Mouse (Mus musculus) stomach, postnatal 0 days (tissue): Measurements from ENCODE around the gene Olfr1414. TPM values are rescaled to one million over a fixed set of nuclear protein-coding genes. Genes with fewer than 3 reads are reported as not detected.

Experiments
- ATAC-seq: fragments of 200-750 bp; cut with Nextera tagmentation; 2 replicates; pipeline ENCODE4 v1.8.0; 2017; ENCODE audit not compliant: low FRiP score, low TSS enrichment
- DNase-seq: peaks from one replicate; pipeline ENCODE4 v3.0.0-alpha.2; 2016; ENCODE audit warnings: low spot score
- H3K27ac ChIP-seq: fragments of 300-500 bp; sonication (generic); replicated peaks from 2 replicates; pipeline ENCODE4 v1.5.1; 2014; ENCODE audit warnings: mild to moderate bottlenecking, control low read depth
- H3K27me3 ChIP-seq: fragments of 300-500 bp; sonication (generic); 2 replicates; pipeline ENCODE4 v1.6.1; 2014; ENCODE audit warnings: low read length; ENCODE audit not compliant: control insufficient read depth, insufficient read depth
- H3K36me3 ChIP-seq: fragments of 300-500 bp; sonication (generic); 2 replicates; pipeline ENCODE4 v1.6.1; 2014; ENCODE audit warnings: low read length, mixed read lengths; ENCODE audit not compliant: control insufficient read depth, insufficient read depth
- H3K4me1 ChIP-seq: fragments of 300-500 bp; sonication (generic); replicated peaks from 2 replicates; pipeline ENCODE4 v1.6.1; 2014; ENCODE audit warnings: antibody characterized with exemption; ENCODE audit not compliant: control insufficient read depth, insufficient read depth
- H3K4me2 ChIP-seq: fragments of 300-500 bp; sonication (generic); replicated peaks from 2 replicates; pipeline ENCODE4 v1.6.1; 2014; ENCODE audit warnings: low read depth, mild to moderate bottlenecking, control low read depth, moderate library complexity
- H3K4me3 ChIP-seq: fragments of 300-500 bp; sonication (generic); 2 replicates; pipeline ENCODE4 v1.5.1; 2014; ENCODE audit warnings: low read depth, low read length, control low read depth
- H3K9ac ChIP-seq: fragments of 300-500 bp; sonication (generic); 2 replicates; pipeline ENCODE4 v1.6.1; 2014; ENCODE audit warnings: mild to moderate bottlenecking, low read length, control low read depth, mixed read lengths
- H3K9me3 ChIP-seq: fragments of 300-500 bp; sonication (generic); 2 replicates; pipeline ENCODE4 v1.6.1; 2016; ENCODE audit warnings: low read length; ENCODE audit not compliant: control insufficient read depth
- CTCF ChIP-seq: IDR thresholded peaks from 2 replicates; pipeline ENCODE4 v1.5.1; 2016; ENCODE audit warnings: antibody characterized with exemption, low read depth, mild to moderate bottlenecking, moderate library complexity
- EP300 ChIP-seq: optimal IDR thresholded peaks from 2 replicates; pipeline ENCODE3; 2016; ENCODE audit warnings: antibody characterized with exemption
- WGBS: fragments of 180-500 bp; shearing (Covaris S2); extraction: QIAGEN DNeasy Blood & Tissue Kit; methylation state at CpG from one replicate; pipeline ENCODE4 v1.1.7; 2014; 5-methylcytosine and 5-hydroxymethylcytosine counted together
- microRNA-seq: library from miRNA; unstranded; fragments of <30 nt; microRNA quantifications from one replicate; pipeline ENCODE4, GENCODE M21; 2016
- polyA plus RNA-seq: library from polyadenylated mRNA; unstranded; fragments of >200 nt; fragmentation: Nextera tagmentation; extraction: Ambion mirVana; gene quantifications from 2 replicates; pipeline ENCODE4 v1.2.1, GENCODE M21; 2015

The Olfr1414 gene
- polyA plus RNA-seq, 1 experiment from 2014 or later: not detected

DNA sequence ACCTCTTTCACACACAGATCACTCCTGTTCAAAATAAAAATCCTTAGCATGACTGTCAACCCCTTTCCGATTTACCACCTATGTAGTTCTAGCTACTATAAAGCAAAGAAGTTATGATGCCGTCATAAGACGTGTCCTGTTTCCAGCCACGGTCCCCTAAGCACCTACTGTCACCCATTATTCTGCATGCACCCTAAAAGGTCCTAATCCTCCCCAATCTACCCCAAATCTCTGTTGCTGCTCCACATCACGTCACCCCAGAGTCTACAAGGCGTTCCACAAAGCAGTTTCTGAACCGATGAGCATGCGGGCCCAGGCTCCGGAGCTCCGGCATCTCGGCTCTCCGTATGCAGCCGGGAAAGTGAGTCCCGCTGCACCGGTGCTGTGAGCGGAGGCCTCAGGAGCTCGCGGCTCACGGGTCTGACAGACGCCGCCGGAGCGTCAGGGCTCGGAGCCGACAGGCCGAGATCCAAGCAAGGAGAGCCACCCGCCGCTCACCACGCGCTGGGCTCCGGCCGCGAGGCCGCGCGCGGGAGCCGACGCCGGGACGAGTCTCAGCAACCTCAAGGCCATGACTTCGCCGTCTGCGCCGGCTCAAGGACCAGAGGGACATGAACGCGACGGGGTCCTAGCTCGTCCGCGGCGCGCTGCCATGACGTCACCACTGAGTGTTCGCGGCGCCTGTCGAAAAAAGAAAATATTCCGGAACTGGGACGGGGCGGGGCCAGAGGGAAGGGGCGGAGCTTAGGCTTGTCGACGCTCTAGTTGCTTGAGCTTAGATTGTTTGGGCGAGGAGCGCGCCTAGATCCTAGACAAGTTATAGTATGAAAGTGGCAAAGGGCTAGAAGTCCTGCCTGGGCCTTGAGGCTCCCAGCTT lies 45.1 kb downstream of the Olfr1414 start, which contains the start of gene Ndufa10:
Gene Ndufa10, minus strand, starts transcription at position 696 of the 877 bp plus-strand sequence.
- peak; percentile 97 for DNase-seq
- H3K4me3 ChIP-seq: peak within 1 kb of the TSS; percentile 96

DNA sequence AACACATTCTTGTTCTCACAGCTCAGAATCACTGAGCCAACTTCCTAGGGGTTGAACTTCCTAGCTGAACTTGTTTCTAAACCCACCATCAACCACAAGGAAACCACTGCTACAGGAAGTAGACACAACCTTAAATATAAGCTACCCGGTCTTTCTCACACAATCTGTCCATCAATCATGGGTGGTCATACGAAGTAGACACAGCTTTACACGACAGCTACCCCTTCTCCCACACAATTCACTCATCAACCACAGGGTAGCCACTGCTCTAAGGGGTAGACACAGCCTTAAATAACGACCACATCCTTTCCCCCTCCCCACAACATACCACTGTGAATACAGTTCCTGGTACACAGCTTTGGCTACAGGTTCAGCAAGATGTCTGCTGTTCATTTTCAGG lies 49.6 kb downstream of the Olfr1414 start:
- no peak for TF ChIP-seq CTCF
- no peak for TF ChIP-seq EP300
- H3K9ac ChIP-seq: no peak overlapping the region
- H3K4me3 ChIP-seq: no peak overlapping the region
- ATAC-seq: no peak
- no peaks in the 10 kb centered on the region for H3K27me3 ChIP-seq
- H3K4me2 ChIP-seq: no peak overlapping the region
- WGBS: 82% methylated on average over 4 of the region's 4 CpGs
- peaks cover 28% of the 10 kb centered on the region for H3K36me3 ChIP-seq
- no peak overlapping the region for H3K27ac ChIP-seq
- DNase-seq: no peak
- H3K9me3 ChIP-seq: no peaks in the 10 kb centered on the region
- H3K4me1 ChIP-seq: no peaks in the 10 kb centered on the region

More for the DNA sequence above, 45.1 kb downstream of the Olfr1414 start, which contains the start of gene Ndufa10:
- Histone ChIP-seq H3K9ac (peak within 1 kb of the TSS; percentile 97), H3K4me2 (peak within 1 kb of the TSS; percentile 95), H3K4me1 (0 out of 2 replicates have a peak, but pooled peaks cover 2% of the 10 kb centered on the region), H3K27ac (peak within 1 kb of the TSS; percentile 84), H3K9me3 (no peaks in the 10 kb centered on the region), H3K36me3 (peaks cover 3% of the 10 kb centered on the region; the same call in 1 of the 2 replicates), H3K27me3 (no peaks in the 10 kb centered on the region)
- TF ChIP-seq CTCF (no peak), EP300 (no peak)
- ATAC-seq: peak; percentile 95
- under 1% methylated on average over 67 of the region's 67 CpGs for WGBS

DNA sequence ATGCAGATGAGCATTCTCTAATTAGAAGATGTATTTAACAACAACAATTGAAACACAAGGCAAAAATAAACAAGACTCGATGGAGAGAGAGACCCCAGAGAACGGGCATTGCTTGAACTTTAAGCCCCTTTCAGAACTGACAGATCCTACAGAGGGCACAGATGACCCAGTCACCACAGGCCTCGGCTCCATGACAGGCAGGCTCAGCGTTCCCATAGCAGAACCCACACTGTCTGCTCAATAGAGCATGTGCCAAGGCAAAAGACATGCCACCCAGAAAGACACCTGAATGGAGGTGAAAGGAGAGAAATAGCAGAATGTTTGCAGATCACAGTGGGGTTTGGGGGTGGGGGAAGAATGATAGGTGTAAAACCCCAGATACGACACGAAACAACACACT lies 60.0 kb downstream of the Olfr1414 start:
- no peaks in the 10 kb centered on the region for H3K27me3 ChIP-seq
- no peak overlapping the region for H3K9ac ChIP-seq
- ATAC-seq (no peak), DNase-seq (no peak)
- H3K9me3 ChIP-seq: no peaks in the 10 kb centered on the region
- no peaks in the 10 kb centered on the region for H3K4me1 ChIP-seq
- H3K36me3 ChIP-seq: peaks cover 48% of the 10 kb centered on the region
- 91% methylated on average over 6 of the region's 6 CpGs for WGBS
- no peak overlapping the region for H3K4me2 ChIP-seq
- H3K4me3 ChIP-seq: no peak overlapping the region
- TF ChIP-seq CTCF (no peak), EP300 (no peak)
- no peak overlapping the region for H3K27ac ChIP-seq

DNA sequence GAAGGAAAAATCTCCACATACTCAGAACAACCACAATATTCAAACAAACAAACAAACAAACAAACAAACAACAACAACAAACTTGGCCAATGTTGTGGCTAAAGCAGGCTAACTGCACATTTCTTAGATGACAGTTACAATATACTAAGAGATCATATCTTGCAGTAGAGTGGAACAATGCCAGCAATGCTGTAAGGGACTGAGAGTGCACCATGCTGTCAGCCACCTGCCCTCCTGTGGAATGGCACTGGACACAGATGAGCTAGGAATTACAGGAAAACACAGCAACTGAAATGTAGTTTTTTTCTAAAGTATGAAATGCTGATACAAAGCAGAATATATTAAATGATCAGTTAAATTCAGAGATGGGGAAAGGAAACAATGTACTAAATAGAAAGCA lies 60.7 kb downstream of the Olfr1414 start:
- Histone ChIP-seq H3K27me3 (no peaks in the 10 kb centered on the region), H3K4me1 (no peaks in the 10 kb centered on the region), H3K9me3 (no peaks in the 10 kb centered on the region), H3K4me2 (no peak overlapping the region), H3K9ac (no peak overlapping the region), H3K4me3 (no peak overlapping the region), H3K36me3 (peaks cover 46% of the 10 kb centered on the region), H3K27ac (no peak overlapping the region)
- no peak for ATAC-seq
- no peak for DNase-seq
- TF ChIP-seq CTCF (no peak), EP300 (no peak)

Small RNA genes within 50 kb of the gene (microRNA-seq; reads per million reads assigned to microRNA genes)
- gene Mir6900: 2.9 reads per million

Other genes with a start within 250 kb of the Olfr1414 start
- 229 and 232 TPM in 2 replicates for gene Ndufa10, start 44.8 kb downstream of the Olfr1414 start, polyA plus RNA-seq
- not detected in 2 replicates for gene Olfr1416, start 33.5 kb downstream of the Olfr1414 start, polyA plus RNA-seq
- not detected in 2 replicates for gene Olfr1415, start 22.6 kb downstream of the Olfr1414 start, polyA plus RNA-seq
- not detected in 2 replicates for gene Olfr1413, start 52.7 kb upstream of the Olfr1414 start, polyA plus RNA-seq
- gene Olfr1412, start 67.1 kb upstream of the Olfr1414 start, polyA plus RNA-seq: not detected in 2 replicates
- not detected in 2 replicates for gene Olfr1411, start 75.8 kb upstream of the Olfr1414 start, polyA plus RNA-seq
- gene Olfr1410, start 87.1 kb upstream of the Olfr1414 start, polyA plus RNA-seq: not detected in 2 replicates
- gene Olfr12, start 99.1 kb upstream of the Olfr1414 start, polyA plus RNA-seq: 0.02 TPM in 1 of 2 replicates, not detected in the other
- gene Cops9, start 123.3 kb upstream of the Olfr1414 start, polyA plus RNA-seq: 375 and 396 TPM in 2 replicates
- gene Otos, start 130.2 kb upstream of the Olfr1414 start, polyA plus RNA-seq: 0.16 and 0.18 TPM in 2 replicates